Mouse (Mus musculus): Measurements from ENCODE around the gene Ncmap. TPM values are rescaled to one million over a fixed set of nuclear protein-coding genes. Genes with fewer than 3 reads are reported as not detected.

Gene Ncmap
- total and polyA plus RNA-seq, 2 experiments from 2014 or later: 0.71 to 1.5 TPM

GRCm38 (mm10) chr4:135413491-135413890 is 15.5 kb upstream of the Ncmap start:
- H3K36me3 ChIP-seq (ENCODE audit: insufficient read depth, low read length): peaks cover 52% of the 10 kb centered on the region
- WGBS: 84% methylated on average over 8 of the region's 8 CpGs

GRCm38 (mm10) chr4:135411633-135412032 is 13.6 kb upstream of the Ncmap start:
- H3K9me3 ChIP-seq (ENCODE audit: low read length): no peaks in the 10 kb centered on the region
- no peak overlapping the region for H3K4me2 ChIP-seq (ENCODE audit: low read depth, low read length, poor library complexity, severe bottlenecking)
- no peaks in the 10 kb centered on the region for H3K27me3 ChIP-seq (ENCODE audit: insufficient read depth, low read length)
- peak; percentile 60 for DNase-seq (ENCODE audit: low spot score)
- WGBS: 43% methylated on average over 4 of the region's 4 CpGs
- H3K36me3 ChIP-seq (ENCODE audit: insufficient read depth, low read length): peaks cover 39% of the 10 kb centered on the region
- no peak overlapping the region for H3K27ac ChIP-seq (ENCODE audit: low read depth, low read length)
- peak; percentile 83 for TF ChIP-seq CTCF (IDR thresholded peaks at IDR 0.05)
- no peaks in the 10 kb centered on the region for H3K4me1 ChIP-seq (ENCODE audit: insufficient read depth, low read length)
- ATAC-seq (ENCODE audit: low FRiP score): no peak
- H3K4me3 ChIP-seq (ENCODE audit: low read depth, low read length): no peak overlapping the region
- no peak overlapping the region for H3K9ac ChIP-seq (replicated peaks; ENCODE audit: low read length, poor library complexity, severe bottlenecking)

More at GRCm38 (mm10) chr4:135413491-135413890, 15.5 kb upstream of the Ncmap start:
- Histone ChIP-seq H3K27ac (ENCODE audit: low read depth, low read length) (no peak overlapping the region), H3K9ac (replicated peaks; ENCODE audit: low read length, poor library complexity, severe bottlenecking) (no peak overlapping the region), H3K9me3 (ENCODE audit: low read length) (no peaks in the 10 kb centered on the region), H3K4me2 (ENCODE audit: low read depth, low read length, poor library complexity, severe bottlenecking) (no peak overlapping the region), H3K4me3 (ENCODE audit: low read depth, low read length) (no peak overlapping the region), H3K4me1 (ENCODE audit: insufficient read depth, low read length) (no peaks in the 10 kb centered on the region), H3K27me3 (ENCODE audit: insufficient read depth, low read length) (no peaks in the 10 kb centered on the region)
- no peak for DNase-seq (ENCODE audit: low spot score)
- ATAC-seq (ENCODE audit: low FRiP score): no peak
- TF ChIP-seq CTCF (IDR thresholded peaks at IDR 0.05): no peak

- Histone ChIP-seq H3K27me3 (ENCODE audit: insufficient read depth, low read length) (no peaks in the 10 kb centered on the region), H3K27ac (ENCODE audit: low read depth, low read length) (no peak overlapping the region), H3K36me3 (ENCODE audit: insufficient read depth, low read length) (no peaks in the 10 kb centered on the region), H3K4me1 (ENCODE audit: insufficient read depth, low read length) (no peaks in the 10 kb centered on the region), H3K4me3 (ENCODE audit: low read depth, low read length) (no peak overlapping the region), H3K9ac (replicated peaks; ENCODE audit: low read length, poor library complexity, severe bottlenecking) (no peak overlapping the region), H3K9me3 (ENCODE audit: low read length) (no peaks in the 10 kb centered on the region), H3K4me2 (ENCODE audit: low read depth, low read length, poor library complexity, severe bottlenecking) (no peak overlapping the region)
- TF ChIP-seq CTCF (IDR thresholded peaks at IDR 0.05): no peak
- 64% methylated on average over 5 of the region's 5 CpGs for WGBS
- no peak for ATAC-seq (ENCODE audit: low FRiP score)
- peak; percentile 24 for DNase-seq (ENCODE audit: low spot score)
These were observed 8.2 kb upstream of the Ncmap start for GRCm38 (mm10) chr4:135406180-135406579.

GRCm38 (mm10) chr4:135404916-135405315 is 6.9 kb upstream of the Ncmap start:
- Histone ChIP-seq H3K4me2 (ENCODE audit: low read depth, low read length, poor library complexity, severe bottlenecking) (no peak overlapping the region), H3K9ac (replicated peaks; ENCODE audit: low read length, poor library complexity, severe bottlenecking) (no peak overlapping the region), H3K4me3 (ENCODE audit: low read depth, low read length) (no peak overlapping the region), H3K36me3 (ENCODE audit: insufficient read depth, low read length) (no peaks in the 10 kb centered on the region), H3K27ac (ENCODE audit: low read depth, low read length) (no peak overlapping the region), H3K9me3 (ENCODE audit: low read length) (no peaks in the 10 kb centered on the region), H3K27me3 (ENCODE audit: insufficient read depth, low read length) (peaks cover 4% of the 10 kb centered on the region; the same call in 1 of the 2 replicates), H3K4me1 (ENCODE audit: insufficient read depth, low read length) (no peaks in the 10 kb centered on the region)
- TF ChIP-seq CTCF (IDR thresholded peaks at IDR 0.05): no peak
- ATAC-seq (ENCODE audit: low FRiP score): no peak
- WGBS: 94% methylated on average over 2 of the region's 2 CpGs
- no peak for DNase-seq (ENCODE audit: low spot score)

- Histone ChIP-seq H3K4me3 (ENCODE audit: low read depth, low read length) (no peak overlapping the region), H3K9me3 (ENCODE audit: low read length) (no peaks in the 10 kb centered on the region), H3K27ac (ENCODE audit: low read depth, low read length) (no peak overlapping the region), H3K9ac (replicated peaks; ENCODE audit: low read length, poor library complexity, severe bottlenecking) (no peak overlapping the region), H3K27me3 (ENCODE audit: insufficient read depth, low read length) (peaks cover 8% of the 10 kb centered on the region), H3K4me1 (ENCODE audit: insufficient read depth, low read length) (no peaks in the 10 kb centered on the region), H3K36me3 (ENCODE audit: insufficient read depth, low read length) (no peaks in the 10 kb centered on the region), H3K4me2 (ENCODE audit: low read depth, low read length, poor library complexity, severe bottlenecking) (no peak overlapping the region)
- TF ChIP-seq CTCF (IDR thresholded peaks at IDR 0.05): no peak
- no peak for ATAC-seq (ENCODE audit: low FRiP score)
- DNase-seq (ENCODE audit: low spot score): no peak
- WGBS: 84% methylated on average over 10 of the region's 10 CpGs
These were observed 6.0 kb upstream of the Ncmap start for GRCm38 (mm10) chr4:135404048-135404447.

- no peak for TF ChIP-seq CTCF (IDR thresholded peaks at IDR 0.05)
- Histone ChIP-seq H3K9ac (replicated peaks; ENCODE audit: low read length, poor library complexity, severe bottlenecking) (no peak overlapping the region), H3K36me3 (ENCODE audit: insufficient read depth, low read length) (no peaks in the 10 kb centered on the region), H3K27ac (ENCODE audit: low read depth, low read length) (no peak overlapping the region), H3K4me3 (ENCODE audit: low read depth, low read length) (no peak overlapping the region), H3K27me3 (ENCODE audit: insufficient read depth, low read length) (peaks cover 22% of the 10 kb centered on the region), H3K9me3 (ENCODE audit: low read length) (no peaks in the 10 kb centered on the region), H3K4me2 (ENCODE audit: low read depth, low read length, poor library complexity, severe bottlenecking) (no peak overlapping the region), H3K4me1 (ENCODE audit: insufficient read depth, low read length) (no peaks in the 10 kb centered on the region)
- DNase-seq (ENCODE audit: low spot score): no peak
- WGBS: 9% methylated on average over 7 of the region's 7 CpGs
- ATAC-seq (ENCODE audit: low FRiP score): no peak
These were observed 3.9 kb upstream of the Ncmap start for GRCm38 (mm10) chr4:135401881-135402280.
